Mouse (Mus musculus) cortical plate, adult 2 months (tissue): ENCODE results near the gene Gm30302. TPM values are rescaled to one million over a fixed set of nuclear protein-coding genes. Genes with fewer than 3 reads are reported as not detected.
"Not testable (repeated sequence)": the region's sequence is repeated elsewhere in the genome, so short reads cannot be mapped to it uniquely, and the experiment has no call there.

Experiments used
- H3K27ac ChIP-seq: fragments of 200-500 bp; 2 replicates; pipeline ENCODE4 v1.5.1; 2012; ENCODE audit warnings: low read length, control low read depth, inconsistent platforms; ENCODE audit not compliant: insufficient read depth
- H3K4me1 ChIP-seq: fragments of 200-500 bp; 2 replicates; pipeline ENCODE4 v1.6.1; 2011; ENCODE audit warnings: low read length; ENCODE audit not compliant: control insufficient read depth, insufficient read depth
- H3K4me3 ChIP-seq: fragments of 200-500 bp; 2 replicates; pipeline ENCODE4 v1.5.1; 2011; ENCODE audit warnings: mild to moderate bottlenecking, low read length, control low read depth; ENCODE audit not compliant: insufficient read depth
- CTCF ChIP-seq: fragments of 200-500 bp; IDR thresholded peaks from 2 replicates; pipeline ENCODE4 v1.5.1; 2011; ENCODE audit warnings: mild to moderate bottlenecking, control low read depth, low read length; ENCODE audit not compliant: insufficient read depth; ENCODE audit errors: extremely low read depth
- POLR2A ChIP-seq: fragments of 200-500 bp; IDR thresholded peaks from 2 replicates; pipeline ENCODE4 v1.6.1; 2011; ENCODE audit warnings: mild to moderate bottlenecking, low read length, control low read depth; ENCODE audit not compliant: insufficient read depth; ENCODE audit errors: extremely low read depth
- polyA plus RNA-seq: library from polyadenylated mRNA; depleted of rRNA; stranded (reverse); fragments of >200 nt; gene quantifications from 2 replicates; pipeline ENCODE4 v1.2.3, GENCODE M21; 2012

Gene Gm30302
- polyA plus RNA-seq, 1 experiment, result not detected

- Histone ChIP-seq H3K4me3 (no peak overlapping the region), H3K4me1 (no peaks in the 10 kb centered on the region), H3K27ac (no peak overlapping the region)
- no peak for TF ChIP-seq POLR2A
- no peak for TF ChIP-seq CTCF
Observed at GRCm38 (mm10) chr13:49807146-49807545, 8.3 kb upstream of the Gm30302 start.

DNA sequence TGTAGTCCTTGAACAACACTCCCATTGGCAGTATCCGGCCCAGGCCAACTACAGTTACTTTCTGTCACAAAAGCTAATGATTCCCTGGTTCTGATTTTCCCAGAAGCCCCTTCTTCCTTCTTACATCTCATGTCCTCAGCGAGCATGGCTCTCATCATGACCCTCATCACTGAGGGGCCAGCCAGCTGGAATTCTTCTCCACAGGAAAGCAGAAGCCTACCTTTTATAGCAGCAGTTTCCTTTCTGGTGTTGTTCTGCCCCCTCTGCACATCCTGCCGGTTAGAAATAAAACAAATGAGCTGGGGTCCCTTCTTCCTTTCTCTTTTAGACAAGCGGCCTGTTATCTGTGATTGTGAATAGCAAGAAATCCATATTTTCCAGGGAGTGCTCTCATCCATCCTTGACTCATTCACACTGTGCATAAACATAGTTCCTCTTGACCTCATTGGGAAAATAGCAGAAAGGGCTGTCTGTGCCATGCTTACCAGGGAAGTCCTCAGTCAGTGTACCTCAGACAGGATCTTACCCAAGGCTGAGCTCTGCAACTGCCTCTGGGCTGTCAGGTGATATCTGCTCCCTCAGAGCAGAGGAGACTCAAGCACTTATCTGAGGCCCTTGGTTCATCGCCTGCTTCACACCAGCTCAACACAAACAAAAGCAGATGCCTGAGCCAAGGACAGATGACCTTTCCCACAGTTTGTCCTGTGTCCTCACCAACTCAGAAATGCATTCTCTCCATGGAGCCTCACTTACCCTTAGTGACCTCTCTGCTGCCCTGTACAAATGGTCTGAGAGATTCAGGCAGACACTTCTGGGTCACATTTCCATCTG, 10.0 kb downstream of the Gm30302 start:
- TF ChIP-seq POLR2A (no peak), CTCF (no peak)
- H3K27ac ChIP-seq, result no peak overlapping the region

GRCm38 (mm10) chr13:49783899-49784298, 14.9 kb downstream of the Gm30302 start:
- Histone ChIP-seq H3K4me3 (no peak overlapping the region), H3K4me1 (no peaks in the 10 kb centered on the region), H3K27ac (no peak overlapping the region)
- no peak for TF ChIP-seq POLR2A
- no peak for TF ChIP-seq CTCF

More for the DNA sequence above, 10.0 kb downstream of the Gm30302 start:
- Histone ChIP-seq H3K4me1 (no peaks in the 10 kb centered on the region), H3K4me3 (no peak overlapping the region)

DNA sequence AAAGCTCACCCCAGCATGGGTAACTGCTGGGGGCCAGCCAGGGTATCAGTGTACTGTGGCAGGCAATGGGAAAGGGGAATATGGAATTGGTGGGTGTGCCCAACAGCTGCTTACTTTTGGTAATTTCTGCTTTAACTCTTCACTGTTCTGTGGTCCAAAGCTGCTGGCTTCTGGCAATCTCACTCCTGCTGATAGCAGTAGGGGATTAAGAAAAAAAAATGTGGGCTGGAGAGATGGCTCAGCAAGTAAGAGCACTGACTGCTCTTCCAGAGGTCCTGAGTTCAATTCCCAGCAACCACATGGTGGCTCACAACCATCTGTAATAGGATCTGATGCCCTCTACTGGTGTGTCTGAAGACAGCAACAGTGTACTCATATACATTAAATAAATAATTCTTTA, 27.3 kb downstream of the Gm30302 start:
- H3K27ac ChIP-seq, H3K4me3 ChIP-seq, H3K4me1 ChIP-seq: not testable (repeated sequence)

DNA sequence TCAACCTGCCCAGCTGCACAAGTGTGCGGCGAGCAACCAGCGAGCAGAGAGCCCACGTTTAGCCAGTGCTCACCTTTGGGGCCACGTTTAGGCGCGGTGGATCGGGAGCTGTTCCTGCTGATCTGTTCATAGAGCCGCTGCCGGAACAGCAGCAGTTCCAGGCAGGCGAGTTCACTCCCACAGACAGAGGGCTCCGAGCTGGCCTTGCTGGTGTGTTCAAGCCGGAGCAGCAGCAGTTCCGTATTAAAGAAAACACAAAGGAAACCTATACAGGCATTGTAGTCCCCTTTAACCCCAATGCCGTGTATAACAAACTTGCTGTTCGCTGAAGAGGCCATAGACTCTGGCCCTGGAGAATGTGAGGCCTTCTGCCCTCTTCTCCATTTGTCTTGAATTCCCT, 29.7 kb downstream of the Gm30302 start:
- TF ChIP-seq CTCF, result no peak
- TF ChIP-seq POLR2A, result no peak
- no peaks in the 10 kb centered on the region for H3K4me1 ChIP-seq
- H3K27ac ChIP-seq, result no peak overlapping the region
- H3K4me3 ChIP-seq, result no peak overlapping the region

- Histone ChIP-seq H3K27ac (no peak overlapping the region), H3K4me3 (no peak overlapping the region), H3K4me1 (no peaks in the 10 kb centered on the region)
- no peak for TF ChIP-seq POLR2A
- TF ChIP-seq CTCF, result no peak
Observed at GRCm38 (mm10) chr13:49768048-49768447, 30.8 kb downstream of the Gm30302 start.

- no peaks in the 10 kb centered on the region for H3K4me1 ChIP-seq
- no peak overlapping the region for H3K4me3 ChIP-seq
- no peak overlapping the region for H3K27ac ChIP-seq
- TF ChIP-seq CTCF (no peak), POLR2A (no peak)
Observed at GRCm38 (mm10) chr13:49766269-49766668, 32.5 kb downstream of the Gm30302 start.

DNA sequence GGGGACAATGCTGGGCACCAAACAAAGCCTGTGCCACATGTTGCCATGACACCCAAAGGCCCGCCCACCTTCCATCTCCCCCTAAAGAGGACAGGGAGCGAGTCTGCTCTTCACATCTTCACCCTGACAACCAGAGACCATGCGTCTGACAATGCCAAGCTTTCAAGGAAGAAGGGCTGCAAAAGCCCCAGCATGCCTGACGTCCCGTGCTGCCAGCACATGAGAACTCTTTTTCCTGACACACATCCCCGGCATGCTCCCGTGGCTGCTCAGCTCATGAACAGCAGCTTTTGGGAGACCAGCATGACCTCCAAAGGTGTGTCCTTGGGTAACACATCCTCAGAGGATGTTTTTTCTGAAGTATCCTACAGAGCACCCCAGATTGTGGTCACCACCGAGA, 33.5 kb downstream of the Gm30302 start:
- Histone ChIP-seq H3K4me3 (no peak overlapping the region), H3K27ac (no peak overlapping the region), H3K4me1 (no peaks in the 10 kb centered on the region)
- no peak for TF ChIP-seq CTCF
- no peak for TF ChIP-seq POLR2A

DNA sequence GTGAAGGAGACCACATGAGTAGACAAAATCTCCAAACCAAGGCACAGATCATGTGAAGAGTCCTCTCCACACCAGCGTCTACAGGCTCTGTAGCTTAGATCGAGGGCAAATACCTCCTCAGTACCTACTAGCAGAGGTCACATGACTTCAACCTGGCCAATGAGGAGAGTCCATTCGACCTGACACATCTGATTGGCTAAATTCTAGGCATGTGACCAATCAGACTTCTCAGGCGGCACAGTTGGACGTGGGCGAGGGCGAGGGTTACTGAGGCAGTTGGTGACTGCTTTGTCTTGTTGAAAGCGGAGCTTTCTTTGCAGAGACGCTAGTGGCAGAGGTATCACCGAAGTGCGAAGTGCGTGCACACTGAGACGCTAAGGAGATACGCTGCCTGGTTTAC, 36.6 kb downstream of the Gm30302 start:
- no peaks in the 10 kb centered on the region for H3K4me1 ChIP-seq
- TF ChIP-seq CTCF (no peak), POLR2A (no peak)

DNA sequence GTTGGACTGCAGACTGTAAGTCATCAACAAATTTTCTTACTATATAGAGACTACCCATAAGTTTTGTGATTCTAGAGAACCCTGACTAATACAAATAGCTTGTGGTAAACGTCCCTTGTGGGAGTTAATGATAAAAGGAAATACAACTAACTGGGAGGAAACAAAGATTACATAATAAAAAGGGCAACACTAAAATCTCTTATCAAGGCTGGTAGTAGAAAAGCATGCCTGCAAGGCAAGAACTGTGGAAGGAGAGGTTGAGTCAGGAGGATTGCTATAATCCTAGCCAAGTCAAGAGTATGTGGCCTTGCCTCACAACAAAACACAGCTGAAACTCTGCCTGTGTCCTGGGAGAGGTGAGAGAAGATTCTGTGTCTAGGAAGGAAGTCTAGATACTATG, 38.1 kb downstream of the Gm30302 start:
- TF ChIP-seq POLR2A (no peak), CTCF (no peak)
- no peak overlapping the region for H3K27ac ChIP-seq
- no peaks in the 10 kb centered on the region for H3K4me1 ChIP-seq
- no peak overlapping the region for H3K4me3 ChIP-seq

More for the DNA sequence above, 36.6 kb downstream of the Gm30302 start:
- H3K27ac ChIP-seq, result no peak overlapping the region
- H3K4me3 ChIP-seq, result no peak overlapping the region
